Mouse (Mus musculus) CH12.LX (cell line): ENCODE measurements around the gene Tmem178b.

ENCODE experiments used
- POLR2AphosphoS2 ChIP-seq: IDR thresholded peaks from 2 replicates; pipeline ENCODE4 v1.6.1; 2011; ENCODE audit warnings: low read depth, low read length, improper control_type of control experiment
- TCF12 ChIP-seq: IDR thresholded peaks from 2 replicates; pipeline ENCODE4 v1.6.1; 2014; ENCODE audit warnings: low read depth, mild to moderate bottlenecking, inconsistent platforms, low read length, improper control_type of control experiment

DNA sequence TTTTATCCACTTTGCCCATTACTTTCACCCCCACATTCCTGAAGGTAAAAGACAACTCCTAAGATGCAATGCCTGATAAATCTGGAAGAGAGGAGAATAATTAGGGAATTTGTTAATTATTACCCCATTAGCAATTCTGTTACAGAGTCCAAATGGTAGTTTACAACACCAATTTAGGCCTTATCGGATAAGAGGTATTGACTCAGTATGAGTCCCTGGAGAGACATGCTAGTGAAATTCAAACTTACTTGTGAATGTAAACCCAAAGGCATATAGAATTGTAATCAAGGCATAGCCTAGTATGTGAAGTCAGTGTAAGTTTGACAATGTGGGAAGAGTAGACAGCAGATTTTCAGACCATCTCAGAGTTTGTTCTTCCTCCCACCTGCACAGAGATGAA, 190.4 kb downstream of the Tmem178b start:
- TF ChIP-seq TCF12 = no peak
- TF ChIP-seq POLR2AphosphoS2 = no peak
